Mouse (Mus musculus) limb, embryonic 10.5 days (tissue): ENCODE data around the gene AC140267.1. TPM values are rescaled to one million over a fixed set of nuclear protein-coding genes. Genes with fewer than 3 reads are reported as not detected.
A peak's percentile ranks its signal among the peaks of the same experiment; 100 is the strongest.

Source experiments
- DNase-seq: peaks from one replicate; pipeline ENCODE4 v3.0.0-alpha.2; 2017; ENCODE audit warnings: low spot score
- H3K27ac ChIP-seq: fragments of 300-500 bp; sonication (generic); 2 replicates; pipeline ENCODE4 v1.5.1; 2016; ENCODE audit warnings: mild to moderate bottlenecking
- H3K27me3 ChIP-seq: fragments of 300-500 bp; sonication (generic); 2 replicates; pipeline ENCODE4 v1.6.1; 2016; ENCODE audit warnings: low read depth, mild to moderate bottlenecking; ENCODE audit not compliant: poor library complexity, severe bottlenecking
- H3K36me3 ChIP-seq: fragments of 300-500 bp; sonication (generic); 2 replicates; pipeline ENCODE4 v1.6.1; 2016; ENCODE audit warnings: mild to moderate bottlenecking, moderate library complexity
- H3K4me1 ChIP-seq: fragments of 300-500 bp; sonication (generic); 2 replicates; pipeline ENCODE4 v1.6.1; 2016
- H3K4me3 ChIP-seq: fragments of 300-500 bp; sonication (generic); 2 replicates; pipeline ENCODE4 v1.5.1; 2016; ENCODE audit warnings: mild to moderate bottlenecking, moderate library complexity
- H3K9me3 ChIP-seq: fragments of 300-500 bp; sonication (generic); replicated peaks from 2 replicates; pipeline ENCODE4 v1.6.1; 2016; ENCODE audit warnings: mild to moderate bottlenecking
- WGBS: fragments of 180-500 bp; shearing (Covaris S2); methylation state at CpG from one replicate; pipeline ENCODE4 v1.1.7; 2016; 5-methylcytosine and 5-hydroxymethylcytosine counted together
- polyA plus RNA-seq: library from polyadenylated mRNA; unstranded; fragments of >200 nt; fragmentation: Nextera tagmentation; extraction: Ambion mirVana; gene quantifications from 2 replicates; pipeline ENCODE4 v1.2.1, GENCODE M21; 2016

Gene AC140267.1
- polyA plus RNA-seq, 1 experiment from 2014 or later: not detected

DNA sequence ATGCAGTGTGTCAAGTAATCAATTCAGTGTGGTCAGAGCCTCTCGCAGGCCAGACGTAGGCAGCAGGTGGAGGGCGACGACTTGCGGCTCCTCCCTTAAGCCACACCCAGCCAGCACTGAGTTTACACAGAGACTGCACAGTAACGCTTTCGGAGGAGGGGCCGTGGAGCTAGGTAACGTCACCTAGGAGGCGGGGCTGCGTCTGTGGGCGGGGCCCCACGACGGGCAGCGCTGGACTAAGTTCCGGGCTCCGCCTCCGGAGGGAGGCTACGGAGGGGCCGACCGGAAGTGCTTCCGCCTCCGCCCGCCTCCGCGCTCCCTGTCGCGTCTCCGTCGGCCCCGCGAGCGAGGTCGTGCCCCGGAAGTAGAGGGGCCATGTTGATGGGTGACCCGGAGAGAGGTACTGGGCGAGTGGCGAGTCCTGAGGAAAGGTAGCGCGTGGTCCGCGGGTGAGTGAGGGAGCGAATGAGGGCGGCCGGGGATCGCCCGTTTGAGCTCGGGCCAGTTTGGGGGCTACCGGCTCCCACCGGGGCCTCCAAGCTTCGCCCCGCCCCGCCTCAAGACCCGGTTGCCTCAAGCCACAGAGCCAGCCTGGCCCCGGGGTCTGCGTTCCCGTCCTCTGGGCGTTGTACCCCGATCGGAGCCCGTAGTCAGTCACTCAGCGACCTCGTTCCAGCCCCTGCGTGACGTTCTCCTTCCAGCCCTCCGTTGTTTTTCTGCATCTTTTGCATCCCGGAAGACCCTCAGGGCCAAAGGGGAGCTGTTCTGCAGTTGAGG is 1.7 kb upstream of the AC140267.1 start, which contains the start of gene Mief1:
TSS of gene Mief1 (plus strand) at position 286 of the 777 bp plus-strand sequence.
- H3K4me3 ChIP-seq: peak within 1 kb of the TSS; percentile 77
- H3K36me3 ChIP-seq: peaks cover 37% of the 10 kb centered on the region
- peak within 1 kb of the TSS; percentile 87 for H3K27ac ChIP-seq
- WGBS: under 1% methylated on average over 67 of the region's 67 CpGs
- peaks cover 23% of the 10 kb centered on the region for H3K4me1 ChIP-seq
- H3K9me3 ChIP-seq: no peaks in the 10 kb centered on the region
- DNase-seq: peak; percentile 96
- no peaks in the 10 kb centered on the region for H3K27me3 ChIP-seq

DNA sequence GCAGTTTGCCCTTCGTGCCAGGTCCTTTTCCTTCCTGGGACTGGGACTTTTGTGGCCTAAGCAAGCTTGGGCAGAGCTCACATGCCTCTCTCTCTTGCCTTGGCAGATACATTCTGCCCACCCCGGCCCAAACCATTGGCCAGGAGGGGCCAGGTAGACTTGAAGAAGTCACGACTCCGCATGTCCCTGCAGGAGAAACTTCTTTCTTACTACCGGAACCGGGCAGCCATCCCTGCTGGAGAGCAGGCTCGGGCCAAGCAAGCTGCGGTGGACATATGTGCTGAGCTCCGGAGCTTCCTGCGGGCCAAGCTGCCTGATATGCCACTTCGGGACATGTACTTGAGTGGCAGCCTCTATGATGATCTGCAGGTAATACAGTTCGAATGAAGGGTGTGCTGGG is 12.5 kb downstream of the AC140267.1 start:
- H3K4me3 ChIP-seq: no peak overlapping the region
- H3K9me3 ChIP-seq: no peaks in the 10 kb centered on the region
- H3K36me3 ChIP-seq: peaks cover 90% of the 10 kb centered on the region
- H3K27me3 ChIP-seq: no peaks in the 10 kb centered on the region; the same call in 1 of the 2 replicates
- no peak overlapping the region for H3K27ac ChIP-seq
- peaks cover 24% of the 10 kb centered on the region for H3K4me1 ChIP-seq
- DNase-seq: no peak
- 94% methylated on average over 12 of the region's 12 CpGs for WGBS

DNA sequence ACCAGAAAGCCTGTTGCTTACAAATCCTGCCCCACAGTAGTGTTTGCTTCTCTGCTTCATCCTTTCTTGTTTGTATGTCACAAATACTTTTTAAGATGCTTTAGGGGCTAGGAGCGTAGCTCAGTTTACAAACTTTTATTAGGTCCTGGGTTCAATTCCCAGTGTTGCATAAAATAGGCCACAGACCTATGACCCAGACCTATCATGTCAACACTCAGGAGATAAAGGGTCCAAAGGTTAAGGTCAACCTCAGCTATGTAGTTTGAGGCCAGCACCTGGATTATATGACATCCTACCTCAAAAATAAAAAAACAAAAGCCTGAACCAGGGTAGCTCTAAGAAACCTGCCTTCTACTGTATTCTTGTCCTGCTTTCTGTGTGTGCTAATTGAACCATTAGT is 13.0 kb downstream of the AC140267.1 start:
- H3K4me3 ChIP-seq: no peak overlapping the region
- peaks cover 28% of the 10 kb centered on the region for H3K4me1 ChIP-seq
- 86% methylated on average over 1 of the region's 1 CpGs for WGBS
- H3K27ac ChIP-seq: no peak overlapping the region
- H3K36me3 ChIP-seq: peaks cover 85% of the 10 kb centered on the region
- DNase-seq: no peak
- H3K27me3 ChIP-seq: no peaks in the 10 kb centered on the region; the same call in 1 of the 2 replicates
- H3K9me3 ChIP-seq: no peaks in the 10 kb centered on the region

DNA sequence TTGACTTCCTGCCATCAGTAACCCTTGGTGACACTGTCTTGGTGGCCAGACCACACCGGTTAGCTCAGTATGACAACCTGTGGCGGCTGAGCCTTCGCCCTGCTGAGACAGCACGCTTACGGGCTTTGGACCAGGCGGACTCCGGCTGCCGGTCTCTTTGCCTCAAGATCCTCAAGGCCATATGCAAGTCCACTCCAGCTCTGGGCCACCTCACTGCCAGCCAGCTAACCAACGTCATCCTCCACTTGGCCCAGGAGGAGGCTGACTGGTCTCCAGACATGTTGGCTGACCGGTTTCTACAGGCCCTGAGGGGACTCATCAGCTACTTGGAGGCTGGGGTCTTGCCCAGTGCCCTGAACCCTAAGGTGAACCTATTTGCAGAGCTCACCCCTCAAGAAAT is 14.0 kb downstream of the AC140267.1 start:
- DNase-seq: no peak
- H3K4me1 ChIP-seq: peaks cover 39% of the 10 kb centered on the region
- H3K27me3 ChIP-seq: no peaks in the 10 kb centered on the region; the same call in 1 of the 2 replicates
- H3K36me3 ChIP-seq: peaks cover 75% of the 10 kb centered on the region
- H3K9me3 ChIP-seq: no peaks in the 10 kb centered on the region
- H3K4me3 ChIP-seq: no peak overlapping the region
- no peak overlapping the region for H3K27ac ChIP-seq
- 94% methylated on average over 10 of the region's 10 CpGs for WGBS

DNA sequence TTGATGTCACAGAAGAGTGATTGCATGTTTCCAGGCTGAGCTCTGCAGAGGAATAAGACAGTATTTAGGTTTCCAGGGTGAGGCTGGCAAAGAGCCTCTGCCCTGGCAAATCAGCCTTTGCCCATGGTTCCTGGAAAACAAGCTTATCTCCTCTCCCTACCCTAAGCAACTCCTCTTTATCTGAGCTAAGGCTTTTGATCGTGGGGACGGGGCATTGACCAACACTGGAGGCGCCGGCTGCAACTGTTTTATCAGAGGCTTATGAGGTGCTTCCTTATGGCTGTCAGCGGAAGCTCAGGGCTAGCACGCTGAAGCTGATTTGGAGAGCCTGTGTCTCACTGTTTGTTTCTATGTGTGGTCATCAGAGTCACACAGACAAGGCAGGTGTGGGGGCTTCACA is 15.0 kb downstream of the AC140267.1 start:
- Histone ChIP-seq H3K9me3 (no peaks in the 10 kb centered on the region), H3K4me1 (peaks cover 40% of the 10 kb centered on the region), H3K36me3 (peaks cover 68% of the 10 kb centered on the region), H3K4me3 (no peak overlapping the region), H3K27me3 (no peaks in the 10 kb centered on the region; the same call in 1 of the 2 replicates), H3K27ac (no peak overlapping the region)
- DNase-seq: no peak
- WGBS: 86% methylated on average over 6 of the region's 6 CpGs

DNA sequence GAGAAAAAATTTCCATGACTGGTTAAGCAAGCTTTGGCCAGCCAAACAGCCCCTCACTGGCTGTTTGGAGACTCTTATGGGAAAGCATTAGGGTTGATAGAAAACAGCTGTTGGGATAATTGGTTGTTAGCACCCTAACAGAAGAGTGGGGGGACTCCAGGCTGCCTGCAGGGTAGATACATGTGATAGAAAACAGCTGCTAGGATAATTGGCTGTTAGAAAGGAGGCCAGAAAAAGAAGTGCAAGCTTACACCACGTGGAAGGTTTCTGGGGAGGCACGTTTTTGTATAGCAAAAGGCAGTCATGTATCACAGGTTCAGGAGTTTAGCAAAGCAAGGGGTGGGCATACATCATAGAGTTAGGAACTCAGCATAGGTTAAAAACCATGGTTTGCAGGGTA is 17.9 kb downstream of the AC140267.1 start:
- no peaks in the 10 kb centered on the region for H3K9me3 ChIP-seq
- peaks cover 62% of the 10 kb centered on the region for H3K4me1 ChIP-seq
- peaks cover 65% of the 10 kb centered on the region for H3K36me3 ChIP-seq
- peak; percentile 51 for DNase-seq
- 9% methylated on average over 2 of the region's 2 CpGs for WGBS
- H3K27me3 ChIP-seq: no peaks in the 10 kb centered on the region; the same call in 1 of the 2 replicates
- H3K27ac ChIP-seq: peak overlapping the region; percentile 99
- peak overlapping the region; percentile 98 for H3K4me3 ChIP-seq

DNA sequence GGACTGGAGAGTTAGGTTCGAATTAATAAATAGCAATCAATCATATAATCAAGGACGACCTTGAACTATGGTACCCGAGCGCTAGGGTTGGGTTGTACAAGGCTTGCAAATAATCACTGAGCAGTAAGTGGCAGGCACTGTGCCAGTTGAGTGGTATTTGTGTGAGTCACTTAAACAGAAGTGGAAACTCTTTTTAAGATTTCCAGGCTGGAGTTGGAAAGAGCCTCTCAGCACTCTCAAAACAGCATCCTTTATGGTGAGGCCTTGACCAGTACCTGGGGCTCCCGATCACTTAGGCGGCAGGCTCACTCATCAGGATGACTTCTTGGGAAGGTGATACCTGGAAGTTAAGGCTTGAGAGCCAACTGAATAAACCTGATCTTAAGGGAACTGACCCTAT is 18.6 kb downstream of the AC140267.1 start:
- DNase-seq: no peak
- 51% methylated on average over 6 of the region's 6 CpGs for WGBS
- H3K4me3 ChIP-seq: peak overlapping the region; percentile 98
- no peaks in the 10 kb centered on the region; the same call in 1 of the 2 replicates for H3K27me3 ChIP-seq
- peak overlapping the region; percentile 99 for H3K27ac ChIP-seq
- H3K4me1 ChIP-seq: peaks cover 65% of the 10 kb centered on the region
- H3K36me3 ChIP-seq: peaks cover 65% of the 10 kb centered on the region
- no peaks in the 10 kb centered on the region for H3K9me3 ChIP-seq

DNA sequence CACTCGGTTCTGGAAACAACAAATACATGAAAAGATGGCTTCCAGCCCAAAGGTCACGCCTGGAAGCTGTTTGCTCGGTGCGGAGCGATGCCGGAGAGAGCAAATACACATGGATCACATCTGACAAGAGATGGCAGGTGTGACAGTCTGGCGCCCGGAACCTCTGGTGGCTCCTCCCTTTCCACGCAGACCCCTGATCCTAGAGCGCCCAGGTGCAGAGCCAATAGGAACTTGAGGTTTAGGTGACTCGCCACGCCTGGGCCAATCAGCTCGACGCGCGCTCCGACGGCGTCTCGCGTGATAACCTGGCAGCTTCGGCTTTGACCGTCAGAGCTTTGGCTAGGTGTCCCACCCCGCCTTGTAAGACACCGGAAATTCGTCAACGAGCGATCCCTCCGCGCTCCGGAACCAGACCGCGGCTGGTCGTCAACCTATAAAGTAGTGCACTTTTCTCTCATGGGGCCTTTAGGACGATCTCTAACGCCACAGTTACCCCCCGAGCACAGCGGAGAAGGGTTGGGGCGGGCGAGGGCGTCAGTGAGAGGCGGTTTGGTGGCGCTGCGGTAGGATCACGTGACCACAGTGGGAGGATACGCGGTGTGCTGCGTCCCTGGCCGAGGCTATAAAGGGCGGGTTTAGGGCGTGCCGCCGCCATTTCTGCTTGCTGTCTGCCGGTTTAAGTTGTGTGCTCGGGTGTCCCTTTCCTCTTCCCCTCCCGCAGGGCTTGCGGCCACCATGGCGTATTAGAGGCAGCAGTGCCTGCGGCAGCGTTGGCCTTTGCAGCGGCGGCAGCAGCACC is 19.4 kb downstream of the AC140267.1 start, which contains the start of gene Atf4:
TSS of gene Atf4 (plus strand) at position 338 of the 799 bp plus-strand sequence.
- H3K27me3 ChIP-seq: no peaks in the 10 kb centered on the region; the same call in 1 of the 2 replicates
- under 1% methylated on average over 62 of the region's 62 CpGs for WGBS
- H3K9me3 ChIP-seq: no peaks in the 10 kb centered on the region
- H3K4me3 ChIP-seq: peak within 1 kb of the TSS; percentile 98
- H3K27ac ChIP-seq: peak within 1 kb of the TSS; percentile 99
- peak; percentile 97 for DNase-seq
- H3K4me1 ChIP-seq: peaks cover 65% of the 10 kb centered on the region
- H3K36me3 ChIP-seq: peaks cover 65% of the 10 kb centered on the region

DNA sequence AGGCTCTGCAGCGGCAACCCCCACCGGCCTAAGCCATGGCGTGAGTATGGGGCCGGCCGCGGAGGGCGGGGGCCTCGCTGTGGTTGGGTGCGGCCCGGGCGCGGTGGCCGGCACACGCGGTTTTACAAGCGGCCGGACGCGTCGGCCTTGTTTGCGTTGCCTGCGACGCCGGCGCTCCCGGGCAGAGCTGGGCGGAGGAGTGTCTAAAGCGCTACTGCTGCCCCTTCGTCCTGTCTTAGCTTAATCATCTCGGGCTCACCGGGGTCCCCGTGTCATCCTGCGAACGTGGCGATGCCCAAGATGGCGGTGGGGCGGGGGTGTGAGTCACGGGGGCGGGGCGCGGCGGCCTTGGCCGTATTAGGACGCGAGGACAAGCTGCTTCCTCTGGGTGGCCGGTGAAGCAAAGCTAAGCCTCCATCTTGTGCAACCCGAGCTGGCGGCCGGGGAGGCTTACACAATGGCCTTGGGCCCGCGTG is 20.0 kb downstream of the AC140267.1 start:
- Histone ChIP-seq H3K9me3 (no peaks in the 10 kb centered on the region), H3K4me3 (peak overlapping the region; percentile 98), H3K4me1 (peaks cover 65% of the 10 kb centered on the region), H3K36me3 (peaks cover 65% of the 10 kb centered on the region), H3K27me3 (no peaks in the 10 kb centered on the region; the same call in 1 of the 2 replicates), H3K27ac (peak overlapping the region; percentile 99)
- peak; percentile 89 for DNase-seq
- WGBS: under 1% methylated on average over 51 of the region's 51 CpGs

DNA sequence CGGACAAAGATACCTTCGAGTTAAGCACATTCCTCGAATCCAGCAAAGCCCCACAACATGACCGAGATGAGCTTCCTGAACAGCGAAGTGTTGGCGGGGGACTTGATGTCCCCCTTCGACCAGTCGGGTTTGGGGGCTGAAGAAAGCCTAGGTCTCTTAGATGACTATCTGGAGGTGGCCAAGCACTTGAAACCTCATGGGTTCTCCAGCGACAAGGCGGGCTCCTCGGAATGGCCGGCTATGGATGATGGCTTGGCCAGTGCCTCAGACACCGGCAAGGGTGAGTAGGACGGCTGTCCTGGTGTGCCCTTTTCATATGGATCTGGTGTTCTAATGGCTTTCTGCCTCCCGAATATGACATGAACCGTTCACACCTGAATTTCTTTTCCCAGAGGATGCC is 20.6 kb downstream of the AC140267.1 start:
- no peaks in the 10 kb centered on the region for H3K27me3 ChIP-seq
- no peak for DNase-seq
- H3K4me3 ChIP-seq: peak overlapping the region; percentile 98
- H3K36me3 ChIP-seq: peaks cover 65% of the 10 kb centered on the region
- 15% methylated on average over 16 of the region's 16 CpGs for WGBS
- H3K9me3 ChIP-seq: no peaks in the 10 kb centered on the region
- peaks cover 60% of the 10 kb centered on the region for H3K4me1 ChIP-seq
- peak overlapping the region; percentile 99 for H3K27ac ChIP-seq

DNA sequence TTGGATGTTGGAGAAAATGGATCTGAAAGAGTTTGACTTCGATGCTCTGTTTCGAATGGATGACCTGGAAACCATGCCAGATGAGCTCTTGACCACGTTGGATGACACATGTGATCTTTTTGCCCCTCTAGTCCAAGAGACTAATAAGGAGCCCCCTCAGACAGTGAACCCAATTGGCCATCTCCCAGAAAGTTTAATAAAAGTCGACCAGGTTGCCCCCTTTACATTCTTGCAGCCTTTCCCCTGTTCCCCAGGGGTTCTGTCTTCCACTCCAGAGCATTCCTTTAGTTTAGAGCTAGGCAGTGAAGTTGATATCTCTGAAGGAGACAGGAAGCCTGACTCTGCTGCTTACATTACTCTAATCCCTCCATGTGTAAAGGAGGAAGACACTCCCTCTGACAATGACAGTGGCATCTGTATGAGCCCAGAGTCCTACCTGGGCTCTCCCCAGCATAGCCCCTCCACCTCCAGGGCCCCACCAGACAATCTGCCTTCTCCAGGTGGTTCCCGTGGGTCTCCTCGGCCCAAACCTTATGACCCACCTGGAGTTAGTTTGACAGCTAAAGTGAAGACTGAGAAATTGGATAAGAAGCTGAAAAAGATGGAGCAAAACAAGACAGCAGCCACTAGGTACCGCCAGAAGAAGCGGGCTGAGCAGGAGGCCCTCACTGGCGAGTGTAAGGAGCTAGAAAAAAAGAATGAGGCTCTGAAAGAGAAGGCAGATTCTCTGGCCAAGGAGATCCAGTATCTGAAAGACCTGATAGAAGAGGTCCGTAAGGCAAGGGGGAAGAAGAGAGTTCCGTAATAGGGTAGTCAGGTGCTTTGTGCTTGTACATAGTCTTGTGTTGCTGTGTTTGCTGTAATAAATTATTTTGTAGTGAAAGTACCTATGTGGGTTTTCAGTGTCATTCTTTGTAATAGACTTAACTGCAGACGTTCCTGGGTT is 21.3 kb downstream of the AC140267.1 start:
- Histone ChIP-seq H3K4me1 (peaks cover 54% of the 10 kb centered on the region), H3K27me3 (no peaks in the 10 kb centered on the region), H3K9me3 (no peaks in the 10 kb centered on the region), H3K4me3 (peak overlapping the region; percentile 98), H3K27ac (peak overlapping the region; percentile 99), H3K36me3 (peaks cover 61% of the 10 kb centered on the region)
- DNase-seq: no peak
- 66% methylated on average over 12 of the region's 12 CpGs for WGBS
